Mouse (Mus musculus) cortical plate, adult 2 months (tissue): Measurements from ENCODE around the gene Ddx46.
A peak's percentile ranks its signal among the peaks of the same experiment; 100 is the strongest.
"Not testable (repeated sequence)": the region's sequence is repeated elsewhere in the genome, so short reads cannot be mapped to it uniquely, and the experiment has no call there.

ENCODE experiments used
- CTCF ChIP-seq: fragments of 200-500 bp; IDR thresholded peaks from 2 replicates; pipeline ENCODE4 v1.5.1; 2011; ENCODE audit warnings: mild to moderate bottlenecking, control low read depth, low read length; ENCODE audit not compliant: insufficient read depth; ENCODE audit errors: extremely low read depth
- POLR2A ChIP-seq: fragments of 200-500 bp; IDR thresholded peaks from 2 replicates; pipeline ENCODE4 v1.6.1; 2011; ENCODE audit warnings: mild to moderate bottlenecking, low read length, control low read depth; ENCODE audit not compliant: insufficient read depth; ENCODE audit errors: extremely low read depth

DNA sequence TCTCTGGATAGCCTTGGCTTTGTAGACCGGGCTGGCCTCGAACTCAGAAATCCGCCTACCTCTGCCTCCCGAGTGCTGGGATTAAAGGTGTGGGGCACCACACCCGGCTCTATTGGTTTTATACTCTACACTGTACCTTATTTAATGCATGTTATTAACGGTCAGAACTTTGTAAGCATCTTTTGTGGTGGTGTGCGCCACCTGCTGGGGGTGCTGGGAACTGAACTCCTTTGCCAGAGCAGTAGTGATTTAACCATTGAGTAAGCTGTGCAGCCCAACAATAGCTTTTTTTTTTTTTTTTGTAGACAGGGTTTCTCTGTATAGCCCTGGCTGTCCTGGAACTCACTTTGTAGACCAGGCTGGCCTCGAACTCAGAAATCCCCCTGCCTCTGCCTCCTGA is 5.7 kb downstream of the Ddx46 start:
- not testable (repeated sequence) for TF ChIP-seq POLR2A
- peak; percentile 74 for TF ChIP-seq CTCF
